Mouse (Mus musculus) hindbrain, embryonic 14.5 days (tissue): ENCODE results near the gene Coa5. TPM values are rescaled to one million over a fixed set of nuclear protein-coding genes. Genes with fewer than 3 reads are reported as not detected.

Source experiments
- ATAC-seq: fragments of 200-750 bp; cut with Nextera tagmentation; 2 replicates; pipeline ENCODE4 v1.8.0; 2017; ENCODE audit warnings: moderate number of reproducible peaks, mild to moderate bottlenecking, moderate TSS enrichment, moderate library complexity; ENCODE audit not compliant: low FRiP score
- DNase-seq: peaks from one replicate; pipeline ENCODE4 v3.0.0-alpha.2; 2015; ENCODE audit warnings: low spot score
- H3K27ac ChIP-seq: fragments of 300-500 bp; sonication (generic); 2 replicates; pipeline ENCODE4 v1.5.1; 2014; ENCODE audit warnings: mild to moderate bottlenecking, moderate library complexity
- H3K27me3 ChIP-seq: fragments of 300-500 bp; sonication (generic); 2 replicates; pipeline ENCODE4 v1.6.1; 2014; ENCODE audit warnings: mild to moderate bottlenecking, low read length, mixed read lengths; ENCODE audit not compliant: control insufficient read depth, insufficient read depth
- H3K36me3 ChIP-seq: fragments of 300-500 bp; sonication (generic); replicated peaks from 2 replicates; pipeline ENCODE4 v1.6.1; 2014; ENCODE audit not compliant: control insufficient read depth, insufficient read depth
- H3K4me1 ChIP-seq: fragments of 300-500 bp; sonication (generic); replicated peaks from 2 replicates; pipeline ENCODE4 v1.6.1; 2014; ENCODE audit warnings: antibody characterized with exemption, low read length, mixed read lengths; ENCODE audit not compliant: control insufficient read depth, insufficient read depth
- H3K4me2 ChIP-seq: fragments of 300-500 bp; sonication (generic); replicated peaks from 2 replicates; pipeline ENCODE4 v1.6.1; 2014; ENCODE audit warnings: mild to moderate bottlenecking, moderate library complexity
- H3K4me3 ChIP-seq: fragments of 300-500 bp; sonication (generic); replicated peaks from 2 replicates; pipeline ENCODE4 v1.5.1; 2014; ENCODE audit warnings: mild to moderate bottlenecking, low read length
- H3K9ac ChIP-seq: fragments of 300-500 bp; sonication (generic); 2 replicates; pipeline ENCODE4 v1.6.1; 2014
- H3K9me3 ChIP-seq: fragments of 300-500 bp; sonication (generic); 2 replicates; pipeline ENCODE4 v1.6.1; 2016; ENCODE audit warnings: low read length; ENCODE audit not compliant: control insufficient read depth
- whole genome bisulfite sequencing: fragments of 180-500 bp; shearing (Covaris S2); extraction: QIAGEN DNeasy Blood & Tissue Kit; methylation state at CpG from one replicate; pipeline ENCODE4 v1.1.7; 2014; 5-methylcytosine and 5-hydroxymethylcytosine counted together
- polyA plus RNA-seq: library from polyadenylated mRNA; unstranded; fragments of >200 nt; fragmentation: Nextera tagmentation; extraction: Ambion mirVana; gene quantifications from 2 replicates; pipeline ENCODE4 v1.2.1, GENCODE M21; 2014

Coa5 gene
- polyA plus RNA-seq = 69.3 and 76.4 TPM in 2 replicates

DNA sequence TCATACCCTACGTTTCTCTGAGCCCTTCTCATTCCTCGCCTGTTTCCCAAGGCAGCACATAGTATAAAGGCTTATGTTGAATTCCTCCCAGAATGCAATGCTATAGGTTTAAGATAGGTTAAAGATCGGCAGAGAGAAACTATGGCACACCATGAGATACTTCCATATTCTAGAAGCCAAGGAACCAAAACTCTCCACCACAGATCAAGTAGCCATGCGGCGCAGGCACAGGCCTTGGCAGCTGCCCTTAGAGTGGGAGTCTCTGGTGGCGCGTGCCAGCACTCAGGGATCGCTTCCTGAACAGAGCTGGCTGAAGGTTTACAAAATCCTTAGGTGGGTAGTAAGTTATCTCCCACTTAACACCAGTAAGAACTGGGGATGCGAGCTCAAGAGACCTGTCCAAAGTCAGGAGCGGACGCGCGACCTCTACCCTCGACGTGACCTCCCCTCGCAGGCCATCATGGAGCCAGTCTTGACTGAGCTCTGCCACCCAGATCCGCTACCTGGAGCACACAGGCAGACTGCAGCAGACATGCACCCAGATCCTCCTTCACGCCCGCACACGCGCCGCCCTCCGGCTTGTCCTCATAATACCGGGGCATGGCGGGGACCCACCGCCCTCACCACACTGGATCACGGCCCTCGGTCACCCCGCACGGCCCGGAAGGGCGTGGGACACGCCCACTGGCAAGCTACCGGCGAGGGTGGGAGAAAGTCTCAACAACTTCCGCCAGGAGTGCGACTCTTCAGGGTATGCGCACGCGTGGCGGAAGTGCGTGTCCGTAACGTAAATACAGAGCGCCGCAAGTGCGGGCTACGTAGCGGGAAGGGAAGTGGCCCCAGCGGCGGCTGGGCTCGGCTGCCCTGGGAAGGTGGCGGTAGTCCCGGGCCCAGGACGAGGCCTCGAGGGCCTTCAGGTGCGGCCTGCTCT is at the start of gene Coa5, which contains the start of gene Unc50:
Gene Coa5 (minus strand): TSS at position 738 of the 931 bp plus-strand sequence.
Gene Unc50 (plus strand): TSS at position 774 of the 931 bp plus-strand sequence.
- ATAC-seq = peak; percentile 99
- 3% methylated on average over 56 of the region's 57 CpGs for WGBS
- H3K9ac ChIP-seq = peak within 1 kb of the TSS; percentile 87

DNA sequence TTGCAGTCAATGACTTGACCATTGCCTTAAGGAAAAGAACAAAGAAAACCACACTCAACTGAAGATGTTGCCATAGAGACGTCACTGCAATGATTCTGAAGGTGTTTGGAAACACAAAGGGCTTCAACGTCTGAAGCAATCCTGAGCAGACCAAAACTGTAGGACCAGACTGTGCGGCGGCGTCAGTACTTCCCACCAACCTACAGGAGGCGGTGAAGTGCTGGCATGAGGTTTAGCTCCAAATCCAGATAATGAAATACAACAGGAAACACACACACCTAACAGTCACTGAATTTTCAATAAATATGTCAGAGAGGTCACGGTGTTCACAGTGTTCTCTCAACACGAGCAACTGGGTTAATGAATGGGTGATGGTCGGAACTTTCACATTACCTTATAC is 49.2 kb upstream of the Coa5 start:
- H3K27me3 ChIP-seq = no peaks in the 10 kb centered on the region
- no peak for ATAC-seq
- no peaks in the 10 kb centered on the region for H3K36me3 ChIP-seq
- no peak overlapping the region for H3K9ac ChIP-seq
- H3K4me1 ChIP-seq = no peaks in the 10 kb centered on the region
- DNase-seq = no peak
- H3K9me3 ChIP-seq = no peaks in the 10 kb centered on the region
- H3K27ac ChIP-seq = no peak overlapping the region
- WGBS = 71% methylated on average over 9 of the region's 9 CpGs
- no peak overlapping the region for H3K4me3 ChIP-seq
- no peak overlapping the region for H3K4me2 ChIP-seq

More for the DNA sequence above, at the start of gene Coa5, which contains the start of gene Unc50:
- Histone ChIP-seq H3K9me3 (no peaks in the 10 kb centered on the region), H3K27ac (peak within 1 kb of the TSS; percentile 77), H3K4me1 (peaks cover 22% of the 10 kb centered on the region), H3K27me3 (no peaks in the 10 kb centered on the region), H3K4me2 (peak within 1 kb of the TSS; percentile 93), H3K36me3 (peaks cover 43% of the 10 kb centered on the region), H3K4me3 (peak within 1 kb of the TSS; percentile 83)
- DNase-seq = peak; percentile 98

DNA sequence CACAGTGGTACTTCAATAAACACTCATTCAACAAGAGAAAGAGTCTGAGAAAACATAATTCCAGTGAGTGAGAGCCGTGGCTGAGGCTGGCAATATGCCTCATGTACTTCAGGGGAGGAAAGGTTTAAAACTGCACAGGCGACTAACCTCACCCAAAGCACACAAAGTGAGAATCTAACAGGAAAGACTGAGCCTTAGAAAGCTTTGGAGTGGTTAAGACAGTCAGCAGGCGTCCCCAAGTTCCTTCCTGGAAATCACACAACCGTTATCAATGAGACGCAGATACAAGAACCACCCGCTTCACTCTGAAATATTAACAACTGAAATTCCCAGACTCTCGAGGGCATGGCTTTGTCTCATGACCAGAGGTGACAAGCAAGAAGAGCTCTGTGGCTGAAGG is 48.5 kb upstream of the Coa5 start:
- Histone ChIP-seq H3K36me3 (no peaks in the 10 kb centered on the region), H3K4me1 (no peaks in the 10 kb centered on the region), H3K27me3 (no peaks in the 10 kb centered on the region), H3K9ac (no peak overlapping the region), H3K4me2 (no peak overlapping the region), H3K4me3 (no peak overlapping the region), H3K27ac (no peak overlapping the region), H3K9me3 (no peaks in the 10 kb centered on the region)
- no peak for DNase-seq
- WGBS = 85% methylated on average over 7 of the region's 7 CpGs
- ATAC-seq = no peak

DNA sequence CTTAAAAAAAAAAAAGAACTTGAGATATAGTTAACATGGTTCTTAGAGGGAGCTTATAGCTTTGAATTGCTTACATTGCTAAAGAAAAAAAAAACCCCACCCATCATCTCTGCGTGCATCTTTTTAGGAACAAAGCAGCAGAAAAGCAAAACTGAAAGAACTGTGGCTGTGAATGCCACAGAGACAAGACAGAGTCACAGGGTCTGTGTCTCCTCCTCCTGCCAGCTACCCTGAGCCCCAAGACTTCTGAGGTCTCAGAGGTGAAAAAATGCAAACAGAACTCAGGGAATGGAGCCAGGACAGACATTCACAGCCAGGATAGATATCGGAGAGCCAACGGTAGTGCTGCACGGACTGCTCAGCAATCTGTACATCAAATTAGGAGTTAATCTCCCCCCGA is 48.0 kb upstream of the Coa5 start:
- no peak overlapping the region for H3K9ac ChIP-seq
- no peak overlapping the region for H3K4me2 ChIP-seq
- 74% methylated on average over 5 of the region's 5 CpGs for WGBS
- H3K4me1 ChIP-seq = no peaks in the 10 kb centered on the region
- DNase-seq (no peak), ATAC-seq (no peak)
- no peak overlapping the region for H3K4me3 ChIP-seq
- no peaks in the 10 kb centered on the region for H3K36me3 ChIP-seq
- H3K27me3 ChIP-seq = no peaks in the 10 kb centered on the region
- H3K27ac ChIP-seq = no peak overlapping the region
- no peaks in the 10 kb centered on the region for H3K9me3 ChIP-seq

DNA sequence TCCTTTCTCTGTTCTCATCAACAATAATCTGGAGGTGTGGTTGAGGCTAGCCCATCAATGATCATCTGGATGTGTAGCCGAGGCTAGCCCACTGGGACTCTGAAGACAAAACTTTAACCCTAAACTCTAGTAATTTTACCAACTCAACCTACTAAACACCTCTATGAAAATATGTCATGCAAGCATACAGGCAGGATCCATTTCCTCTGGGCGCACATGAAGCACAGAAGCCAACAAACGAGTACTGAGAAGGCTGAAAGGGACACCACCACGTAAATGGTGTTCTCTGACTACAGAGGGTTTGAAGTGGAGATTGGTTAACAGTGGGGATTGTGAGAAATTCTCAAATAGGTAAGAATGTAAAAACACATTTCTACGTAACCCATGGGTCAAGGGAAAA is 47.3 kb upstream of the Coa5 start:
- Histone ChIP-seq H3K36me3 (no peaks in the 10 kb centered on the region), H3K27me3 (no peaks in the 10 kb centered on the region), H3K4me1 (no peaks in the 10 kb centered on the region), H3K9ac (no peak overlapping the region), H3K4me3 (no peak overlapping the region), H3K9me3 (no peaks in the 10 kb centered on the region), H3K27ac (no peak overlapping the region), H3K4me2 (no peak overlapping the region)
- no peak for DNase-seq
- no peak for ATAC-seq
- WGBS = 94% methylated on average over 5 of the region's 5 CpGs

DNA sequence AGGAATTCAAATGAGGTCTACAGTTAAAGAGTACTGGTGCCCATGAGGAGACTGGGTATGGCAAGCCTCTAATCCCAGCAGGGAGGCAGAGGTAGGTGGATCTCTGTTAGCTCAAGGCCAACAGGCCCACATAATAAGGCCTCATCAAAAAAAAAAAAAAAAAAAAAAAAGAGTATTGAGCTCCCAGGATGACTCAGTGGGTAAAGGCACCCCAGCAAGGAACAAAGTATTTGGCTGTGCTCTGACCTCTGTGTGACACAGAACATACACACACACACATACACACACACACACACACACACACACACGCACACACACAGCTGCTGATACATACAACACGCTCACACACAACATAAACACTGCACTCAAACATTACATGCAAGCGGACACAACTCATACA is 45.4 kb upstream of the Coa5 start:
- WGBS = 93% methylated on average over 3 of the region's 3 CpGs
- Histone ChIP-seq H3K4me3 (no peak overlapping the region), H3K4me1 (no peaks in the 10 kb centered on the region), H3K27ac (no peak overlapping the region), H3K36me3 (no peaks in the 10 kb centered on the region), H3K27me3 (no peaks in the 10 kb centered on the region), H3K4me2 (no peak overlapping the region), H3K9me3 (no peaks in the 10 kb centered on the region), H3K9ac (no peak overlapping the region)
- DNase-seq (no peak), ATAC-seq (no peak)

DNA sequence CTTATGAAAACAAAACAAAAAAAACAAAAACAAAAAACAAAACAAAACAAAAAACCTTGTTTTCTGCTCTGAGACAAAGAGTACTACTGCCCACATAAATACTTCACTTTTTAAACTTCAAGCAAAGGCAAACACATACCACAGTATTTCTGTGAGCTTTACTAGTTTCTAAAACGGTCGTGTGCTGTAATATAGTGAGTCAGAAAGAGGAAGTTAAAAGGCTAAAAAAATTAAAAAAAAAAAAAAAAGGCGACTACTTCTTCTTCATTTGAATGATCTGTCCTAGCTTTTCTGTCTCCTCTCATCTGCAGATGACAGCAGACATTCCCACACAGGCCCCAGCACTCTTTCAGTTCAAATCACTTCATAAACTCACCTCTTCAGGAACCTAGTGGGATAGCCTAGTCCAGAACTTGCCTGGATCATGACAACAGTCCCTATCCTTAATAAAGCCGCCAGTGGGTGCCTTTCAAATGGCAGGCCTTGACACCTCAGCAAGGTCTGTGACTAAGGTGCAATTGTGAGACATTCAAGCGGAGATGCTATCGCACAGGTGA is 44.8 kb upstream of the Coa5 start:
- no peaks in the 10 kb centered on the region for H3K9me3 ChIP-seq
- DNase-seq (no peak), ATAC-seq (no peak)
- no peak overlapping the region for H3K4me3 ChIP-seq
- no peak overlapping the region for H3K9ac ChIP-seq
- 93% methylated on average over 6 of the region's 6 CpGs for WGBS
- no peak overlapping the region for H3K4me2 ChIP-seq
- no peaks in the 10 kb centered on the region for H3K27me3 ChIP-seq
- no peak overlapping the region for H3K27ac ChIP-seq
- no peaks in the 10 kb centered on the region for H3K4me1 ChIP-seq
- no peaks in the 10 kb centered on the region for H3K36me3 ChIP-seq

DNA sequence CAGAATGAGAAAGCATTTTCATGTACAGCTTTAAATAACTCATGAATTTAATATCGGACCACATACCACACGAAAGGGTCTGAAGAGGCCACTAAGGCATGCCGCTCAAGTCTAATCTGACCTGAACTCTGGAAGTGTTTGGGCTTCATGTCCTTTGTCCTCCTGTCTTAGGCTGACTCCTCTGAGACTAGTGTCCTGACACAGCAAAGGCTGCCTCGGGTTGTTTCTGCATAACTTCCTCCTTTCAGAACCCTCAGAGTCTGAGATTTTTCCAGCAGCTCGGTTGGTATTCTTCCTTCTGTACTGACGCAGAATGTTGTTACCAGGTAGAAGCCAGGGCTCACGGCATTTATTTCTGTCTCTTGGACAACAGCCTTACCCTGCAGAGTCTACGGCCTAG is 44.1 kb upstream of the Coa5 start:
- no peak for ATAC-seq
- WGBS = 79% methylated on average over 8 of the region's 8 CpGs
- no peak for DNase-seq
- Histone ChIP-seq H3K4me1 (no peaks in the 10 kb centered on the region), H3K9me3 (no peaks in the 10 kb centered on the region), H3K36me3 (no peaks in the 10 kb centered on the region), H3K27me3 (no peaks in the 10 kb centered on the region), H3K27ac (no peak overlapping the region), H3K9ac (no peak overlapping the region), H3K4me2 (no peak overlapping the region), H3K4me3 (no peak overlapping the region)

DNA sequence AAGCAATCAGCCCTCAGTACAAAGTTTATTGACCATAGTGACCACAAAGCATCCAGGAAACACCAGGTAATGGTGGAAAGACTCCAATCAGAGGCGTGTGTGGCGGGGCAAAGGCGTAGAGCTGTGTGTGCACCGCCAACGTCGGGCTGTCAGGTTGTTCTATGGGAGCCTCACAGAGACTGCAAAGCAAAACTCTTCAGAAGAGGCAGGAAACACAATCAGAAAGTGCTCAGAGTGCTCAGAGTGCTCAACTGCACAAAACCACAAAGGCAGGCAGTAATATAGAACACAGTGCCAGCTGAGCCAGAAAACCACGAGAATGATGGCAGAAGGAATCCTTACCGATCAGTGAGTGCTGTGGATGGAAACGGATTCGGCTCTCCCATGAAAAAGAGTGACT is 43.3 kb upstream of the Coa5 start:
- Histone ChIP-seq H3K36me3 (no peaks in the 10 kb centered on the region), H3K9me3 (no peaks in the 10 kb centered on the region), H3K4me3 (no peak overlapping the region), H3K4me1 (no peaks in the 10 kb centered on the region), H3K4me2 (no peak overlapping the region), H3K27me3 (no peaks in the 10 kb centered on the region), H3K9ac (no peak overlapping the region), H3K27ac (no peak overlapping the region)
- DNase-seq = no peak
- WGBS = 87% methylated on average over 10 of the region's 10 CpGs
- ATAC-seq = no peak
